Mouse (Mus musculus): ENCODE measurements around the gene Nmrk1. TPM values are rescaled to one million over a fixed set of nuclear protein-coding genes. Genes with fewer than 3 reads are reported as not detected.

Gene Nmrk1
- polyA plus RNA-seq, 1 experiment from 2014 or later, result 8.4 TPM

Other genes with a start within 250 kb of the Nmrk1 start
- 129 and 132 TPM in 2 replicates for gene Ostf1, start 127 bp upstream of the Nmrk1 start, polyA plus RNA-seq (2015; fragmentation: Nextera tagmentation; extraction: Ambion mirVana)
- 28.8 and 30.1 TPM in 2 replicates for gene Carnmt1, start 38.8 kb downstream of the Nmrk1 start, polyA plus RNA-seq (2015; fragmentation: Nextera tagmentation; extraction: Ambion mirVana)
- 39.4 and 39.7 TPM in 2 replicates for gene D030056L22Rik, start 81.2 kb downstream of the Nmrk1 start, polyA plus RNA-seq (2015; fragmentation: Nextera tagmentation; extraction: Ambion mirVana)
- 0.14 TPM in 2 replicates for gene Trpm6, start 118.0 kb downstream of the Nmrk1 start, polyA plus RNA-seq (2015; fragmentation: Nextera tagmentation; extraction: Ambion mirVana)